Mouse (Mus musculus) urinary bladder, postnatal 4 days (tissue): ENCODE measurements around the gene Setd1a.
"Not testable (repeated sequence)": the region's sequence is repeated elsewhere in the genome, so short reads cannot be mapped to it uniquely, and the experiment has no call there.

Experiments used
- DNase-seq, 2 experiments: peaks; one replicate each; pipeline ENCODE4 v3.0.0; 2021 to 2022; ENCODE audit warnings: low spot score in 2 of 2

Gene Setd1a

DNA sequence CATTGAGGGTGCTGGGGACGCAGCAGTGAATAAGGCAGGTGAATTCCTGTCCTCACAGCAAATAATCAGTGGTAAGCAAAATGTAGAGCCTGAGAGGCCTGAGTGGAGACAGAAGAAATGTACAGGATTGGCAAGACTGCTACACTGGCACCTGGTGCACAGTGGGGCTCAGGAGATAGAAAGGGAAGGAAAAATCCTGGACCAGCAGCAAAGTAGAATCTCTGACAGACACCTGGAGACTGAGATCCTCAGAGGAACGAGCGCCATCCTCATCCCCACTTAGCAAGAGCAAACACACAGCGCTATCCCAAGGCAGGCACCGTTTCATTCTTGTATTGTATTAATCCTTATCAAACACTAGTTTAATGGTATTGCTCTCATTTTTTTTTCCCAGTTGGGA is 61.0 kb downstream of the Setd1a start:
- no peak for DNase-seq

DNA sequence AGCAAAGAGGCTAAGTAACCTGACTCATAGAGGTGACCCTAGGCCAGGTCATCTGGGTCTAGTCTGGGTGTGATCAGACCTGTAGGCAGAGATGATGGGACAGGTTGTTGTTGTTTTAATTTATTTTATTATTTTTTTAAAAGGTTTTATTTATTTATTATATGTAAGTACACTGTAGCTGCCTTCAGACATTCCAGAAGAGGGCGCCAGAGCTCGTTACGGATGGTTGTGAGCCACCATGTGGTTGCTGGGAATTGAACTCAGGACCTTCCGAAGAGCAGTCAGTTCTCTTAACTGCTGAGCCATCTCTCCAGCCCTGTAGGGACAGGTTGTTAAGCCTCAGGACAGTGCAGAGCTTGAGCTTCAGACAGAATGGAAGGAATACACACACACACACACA is 61.4 kb downstream of the Setd1a start:
- DNase-seq: not testable (repeated sequence)

DNA sequence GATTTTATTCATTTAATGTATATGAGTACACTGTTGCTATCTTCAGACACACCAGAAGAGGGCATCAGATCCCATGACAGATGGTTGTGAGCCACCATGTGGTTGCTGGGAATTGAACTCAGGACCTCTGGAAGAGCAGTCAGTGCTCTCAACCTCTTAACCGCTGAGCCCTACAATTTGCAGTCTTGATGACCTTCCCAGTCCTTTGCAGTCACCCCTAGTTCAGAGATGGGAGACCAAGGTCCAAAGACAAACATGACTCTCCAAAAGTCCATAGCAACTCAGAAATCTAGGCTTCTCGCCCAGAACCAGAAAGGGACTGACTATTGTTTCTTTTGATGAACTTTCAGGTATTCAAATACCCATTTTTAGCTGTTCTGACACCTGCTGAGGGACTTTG is 63.6 kb downstream of the Setd1a start:
- not testable (repeated sequence) for DNase-seq

DNA sequence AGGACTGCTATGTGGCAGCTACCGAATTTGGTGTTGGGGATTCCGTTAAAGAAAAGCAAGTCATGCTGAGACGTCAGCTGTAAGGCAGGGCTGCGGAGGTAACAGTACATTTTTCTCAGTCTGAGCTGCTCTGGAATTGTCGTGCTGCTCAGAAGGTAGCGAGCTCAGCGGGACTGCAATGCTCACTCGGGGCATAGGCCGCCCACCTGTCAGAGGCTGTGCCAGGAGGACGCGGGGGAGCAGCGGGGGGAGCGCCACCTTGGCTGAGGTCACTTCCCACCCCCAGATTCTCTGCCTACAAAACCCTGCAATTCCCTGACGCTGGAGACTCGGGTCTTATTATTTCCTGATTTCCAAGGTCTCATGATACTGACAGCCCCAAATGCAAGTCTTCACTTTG is 64.4 kb downstream of the Setd1a start:
- peak in 1 of 2 experiments; percentile 49 for DNase-seq

DNA sequence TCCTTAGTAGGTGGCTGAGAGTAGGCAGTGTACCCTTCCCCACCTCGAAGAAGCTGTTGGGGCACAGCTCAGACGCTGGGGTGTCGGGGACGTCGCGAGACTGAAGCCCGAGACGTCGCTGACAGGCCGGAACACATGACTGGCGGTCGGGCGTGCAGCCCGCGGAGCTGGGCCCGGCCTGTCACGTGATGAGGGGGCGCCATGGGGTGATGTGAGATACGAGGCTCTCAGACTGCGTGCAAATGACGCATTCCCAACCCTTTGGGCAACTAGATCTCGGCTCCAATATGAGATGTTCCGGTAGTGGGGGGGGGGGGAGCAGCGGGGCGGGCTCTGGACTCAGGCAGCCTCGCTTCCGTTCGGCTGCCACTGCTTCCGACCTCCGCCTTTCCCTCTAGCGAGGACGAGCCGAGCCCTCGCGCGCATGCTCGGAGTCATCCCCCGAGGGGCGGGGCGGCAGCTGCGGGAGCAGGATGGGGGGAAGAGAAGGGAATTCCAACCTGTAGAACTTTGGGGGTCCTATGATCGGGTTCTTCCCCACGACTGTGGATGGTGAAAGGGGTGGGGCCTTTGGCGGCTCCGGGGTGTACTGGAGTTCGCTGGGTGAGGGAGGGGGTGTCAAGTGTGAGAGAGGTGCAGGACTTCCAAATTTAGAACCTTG is 65.0 kb downstream of the Setd1a start:
- peak; percentile 93 to 95 for DNase-seq

DNA sequence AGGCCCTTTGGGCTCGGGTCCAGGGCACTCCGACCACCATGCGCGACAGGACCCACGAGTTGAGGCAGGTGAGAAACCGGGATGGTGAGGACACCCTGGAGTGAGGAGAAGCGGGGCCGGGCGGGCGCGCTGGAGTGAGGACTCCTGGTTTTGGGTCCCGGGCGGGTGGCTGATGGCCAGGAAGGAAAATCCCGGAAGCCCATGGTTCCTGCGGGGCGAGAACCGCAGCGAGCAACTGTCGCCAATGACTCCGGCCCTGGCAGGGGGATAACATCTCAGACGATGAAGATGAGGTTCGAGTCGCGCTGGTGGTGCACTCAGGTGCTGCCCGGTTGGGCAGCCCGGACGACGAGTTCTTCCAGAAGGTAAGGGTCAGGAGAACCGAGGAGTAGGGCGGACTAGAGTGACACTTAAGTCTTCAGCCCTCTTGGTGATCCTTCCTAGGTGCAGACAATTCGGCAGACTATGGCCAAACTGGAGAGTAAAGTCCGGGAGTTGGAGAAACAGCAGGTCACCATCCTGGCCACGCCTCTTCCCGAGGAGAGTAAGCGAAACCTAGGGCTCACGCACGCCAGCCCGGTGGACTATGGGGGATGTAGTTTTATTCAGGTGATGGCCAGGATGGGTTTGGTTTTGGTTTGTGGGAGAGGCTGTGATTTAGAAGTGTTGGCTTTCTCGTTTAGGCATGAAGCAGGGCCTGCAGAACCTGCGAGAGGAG is 65.7 kb downstream of the Setd1a start:
- DNase-seq: peak; percentile 70 to 78
